Mouse (Mus musculus): ENCODE results near the gene Thrb. TPM values are rescaled to one million over a fixed set of nuclear protein-coding genes. Genes with fewer than 3 reads are reported as not detected.

Thrb gene
- polyA plus RNA-seq, 1 experiment from 2014 or later: 0.12 TPM

DNA sequence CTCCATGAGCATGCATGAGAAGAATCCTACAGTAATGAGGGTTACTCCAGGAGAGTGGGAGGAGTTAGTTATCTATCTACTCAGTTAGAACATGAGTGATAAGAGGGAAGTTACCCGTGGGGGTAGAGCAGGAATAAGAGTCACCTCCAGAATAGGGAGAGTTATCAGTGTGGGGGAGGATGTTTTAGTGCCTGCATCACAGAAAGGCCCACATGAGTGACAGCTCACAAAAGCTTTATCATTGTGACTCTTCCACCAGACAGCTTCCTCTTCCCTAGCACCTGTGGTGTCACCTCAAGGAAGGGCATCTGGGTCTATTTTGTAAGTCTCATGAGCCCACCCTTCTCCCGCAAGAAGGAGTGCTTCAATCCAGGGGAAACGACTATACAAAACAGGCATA, 245.6 kb downstream of the Thrb start:
- Histone ChIP-seq H3K27me3 (ENCODE audit: control insufficient read depth, insufficient read depth, low read length) (no peaks in the 10 kb centered on the region), H3K9ac (ENCODE audit: low read length) (no peak overlapping the region), H3K9me3 (ENCODE audit: control insufficient read depth, low read length) (no peaks in the 10 kb centered on the region), H3K4me2 (ENCODE audit: low read depth, severe bottlenecking) (no peak overlapping the region), H3K27ac (replicated peaks; ENCODE audit: low read depth, low read length) (no peak overlapping the region), H3K4me3 (ENCODE audit: low read depth, low read length) (no peak overlapping the region), H3K36me3 (ENCODE audit: control insufficient read depth, insufficient read depth, low read length) (no peaks in the 10 kb centered on the region), H3K4me1 (ENCODE audit: control insufficient read depth, insufficient read depth, low read length) (no peaks in the 10 kb centered on the region)
- DNase-seq (ENCODE audit: low spot score) (no peak), ATAC-seq (ENCODE audit: insufficient number of reproducible peaks, low FRiP score, low TSS enrichment, low read depth) (no peak)
- 79% methylated on average over 3 of the region's 3 CpGs for WGBS

DNA sequence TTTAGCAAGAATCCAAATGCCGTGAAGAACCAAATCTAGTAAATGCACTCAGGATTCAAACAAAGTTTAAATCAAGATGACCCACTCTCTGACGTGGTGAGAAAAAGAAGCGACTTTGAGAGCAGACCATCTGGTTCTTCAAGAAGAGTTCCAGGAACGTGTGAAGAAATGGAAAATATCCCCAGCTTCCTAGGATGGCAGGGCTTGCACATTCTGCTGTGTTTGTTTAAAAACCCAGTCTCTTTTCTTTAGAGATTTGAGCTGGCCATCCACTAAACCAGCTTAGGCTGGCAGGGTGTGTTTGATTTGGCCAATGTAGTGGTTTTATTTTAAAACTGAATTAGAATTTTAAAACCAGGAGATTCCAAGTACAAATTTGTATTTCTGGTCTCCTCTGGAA, 246.9 kb downstream of the Thrb start:
- Histone ChIP-seq H3K9me3 (ENCODE audit: control insufficient read depth, low read length) (no peaks in the 10 kb centered on the region), H3K4me2 (ENCODE audit: low read depth, severe bottlenecking) (no peak overlapping the region), H3K27ac (replicated peaks; ENCODE audit: low read depth, low read length) (no peak overlapping the region), H3K27me3 (ENCODE audit: control insufficient read depth, insufficient read depth, low read length) (no peaks in the 10 kb centered on the region), H3K4me1 (ENCODE audit: control insufficient read depth, insufficient read depth, low read length) (no peaks in the 10 kb centered on the region), H3K9ac (ENCODE audit: low read length) (no peak overlapping the region), H3K4me3 (ENCODE audit: low read depth, low read length) (no peak overlapping the region), H3K36me3 (ENCODE audit: control insufficient read depth, insufficient read depth, low read length) (no peaks in the 10 kb centered on the region)
- ATAC-seq (ENCODE audit: insufficient number of reproducible peaks, low FRiP score, low TSS enrichment, low read depth): no peak
- DNase-seq (ENCODE audit: low spot score): no peak
- 69% methylated on average over 4 of the region's 4 CpGs for WGBS

DNA sequence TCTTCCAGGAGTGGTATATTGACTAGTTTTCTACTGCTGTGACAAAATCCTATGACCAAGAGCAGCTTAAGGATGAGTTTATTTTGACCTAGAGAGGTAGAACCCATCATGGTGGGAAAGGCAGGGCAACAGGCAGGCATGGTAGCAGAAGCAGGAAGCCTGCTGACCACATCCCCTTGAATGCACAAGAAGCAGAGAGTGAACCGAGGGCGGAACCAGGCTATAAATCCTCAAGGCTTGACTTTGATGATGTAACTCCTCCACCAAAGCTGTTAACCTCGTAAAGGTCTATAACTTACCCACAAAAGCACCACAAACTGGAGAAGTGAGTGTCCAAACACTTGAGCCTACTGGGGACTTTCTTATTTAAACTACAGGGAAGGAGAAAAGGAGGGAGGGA, 251.1 kb downstream of the Thrb start:
- no peaks in the 10 kb centered on the region for H3K4me1 ChIP-seq (ENCODE audit: control insufficient read depth, insufficient read depth, low read length)
- ATAC-seq (ENCODE audit: insufficient number of reproducible peaks, low FRiP score, low TSS enrichment, low read depth) (no peak), DNase-seq (ENCODE audit: low spot score) (no peak)
- no peaks in the 10 kb centered on the region for H3K27me3 ChIP-seq (ENCODE audit: control insufficient read depth, insufficient read depth, low read length)
- no peaks in the 10 kb centered on the region for H3K9me3 ChIP-seq (ENCODE audit: control insufficient read depth, low read length)
- H3K36me3 ChIP-seq (ENCODE audit: control insufficient read depth, insufficient read depth, low read length): no peaks in the 10 kb centered on the region
- 22% methylated on average over 3 of the region's 3 CpGs for WGBS
- no peak overlapping the region for H3K4me3 ChIP-seq (ENCODE audit: low read depth, low read length)
- H3K4me2 ChIP-seq (ENCODE audit: low read depth, severe bottlenecking): no peak overlapping the region
- no peak overlapping the region for H3K9ac ChIP-seq (ENCODE audit: low read length)
- no peak overlapping the region for H3K27ac ChIP-seq (replicated peaks; ENCODE audit: low read depth, low read length)

DNA sequence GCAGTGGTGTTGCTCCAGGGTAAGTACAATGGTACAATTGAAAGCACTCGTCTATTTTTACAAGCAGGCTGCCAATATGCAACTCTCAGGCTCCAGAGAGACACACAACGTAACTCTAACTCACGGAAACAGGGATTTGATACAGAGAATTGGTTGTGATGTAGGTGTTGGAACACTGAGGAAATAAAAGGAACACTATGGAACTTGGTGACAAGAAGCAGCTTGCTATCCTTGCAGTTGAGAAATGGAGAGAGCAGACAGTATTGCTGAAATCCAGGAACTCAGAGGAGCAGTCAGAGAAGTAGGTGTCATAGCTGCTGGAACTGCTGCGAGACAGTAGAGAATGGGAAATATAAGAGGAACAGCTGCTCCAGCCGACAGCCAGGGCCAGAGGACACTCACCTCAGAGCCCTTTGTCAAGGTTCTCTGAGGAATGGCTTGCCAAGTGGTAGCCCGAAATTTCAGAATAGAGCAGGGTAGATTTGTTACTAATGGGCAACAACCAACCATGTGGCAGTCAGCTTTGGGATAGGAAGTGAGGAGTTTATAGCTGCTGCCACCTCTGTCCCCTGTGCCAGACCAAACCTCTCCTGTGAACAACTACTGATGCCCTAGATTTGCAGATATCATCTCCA, 252.6 kb downstream of the Thrb start:
- ATAC-seq (ENCODE audit: insufficient number of reproducible peaks, low FRiP score, low TSS enrichment, low read depth) (no peak), DNase-seq (ENCODE audit: low spot score) (no peak)
- no peak overlapping the region for H3K4me2 ChIP-seq (ENCODE audit: low read depth, severe bottlenecking)
- H3K4me3 ChIP-seq (ENCODE audit: low read depth, low read length): no peak overlapping the region
- H3K4me1 ChIP-seq (ENCODE audit: control insufficient read depth, insufficient read depth, low read length): no peaks in the 10 kb centered on the region
- H3K27ac ChIP-seq (replicated peaks; ENCODE audit: low read depth, low read length): no peak overlapping the region
- H3K9ac ChIP-seq (ENCODE audit: low read length): no peak overlapping the region
- H3K9me3 ChIP-seq (ENCODE audit: control insufficient read depth, low read length): no peaks in the 10 kb centered on the region
- no peaks in the 10 kb centered on the region for H3K36me3 ChIP-seq (ENCODE audit: control insufficient read depth, insufficient read depth, low read length)
- no peaks in the 10 kb centered on the region for H3K27me3 ChIP-seq (ENCODE audit: control insufficient read depth, insufficient read depth, low read length)
- WGBS: 62% methylated on average over 6 of the region's 6 CpGs

DNA sequence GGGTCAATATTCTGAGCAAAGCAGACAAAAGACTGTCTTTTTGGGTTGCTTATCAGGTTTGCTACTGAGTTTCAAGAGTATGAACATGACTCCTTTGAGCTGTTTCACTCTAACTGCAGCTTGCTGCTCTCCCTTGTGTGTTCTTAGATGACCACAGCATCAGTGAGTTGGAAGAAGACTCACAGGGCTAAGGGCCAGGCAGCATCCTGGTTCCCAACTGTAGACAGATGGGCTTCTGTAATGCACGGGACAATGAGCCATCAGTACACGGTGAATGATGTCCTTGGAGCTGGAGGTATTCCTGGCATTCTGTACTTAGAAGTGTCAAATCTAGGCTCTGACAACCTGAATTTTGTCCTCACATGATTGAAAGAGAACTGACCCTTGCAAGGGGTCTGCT, 255.5 kb downstream of the Thrb start:
- Histone ChIP-seq H3K4me2 (ENCODE audit: low read depth, severe bottlenecking) (no peak overlapping the region), H3K27ac (replicated peaks; ENCODE audit: low read depth, low read length) (no peak overlapping the region), H3K27me3 (ENCODE audit: control insufficient read depth, insufficient read depth, low read length) (no peaks in the 10 kb centered on the region), H3K9me3 (ENCODE audit: control insufficient read depth, low read length) (no peaks in the 10 kb centered on the region), H3K4me3 (ENCODE audit: low read depth, low read length) (no peak overlapping the region), H3K4me1 (ENCODE audit: control insufficient read depth, insufficient read depth, low read length) (no peaks in the 10 kb centered on the region), H3K9ac (ENCODE audit: low read length) (no peak overlapping the region), H3K36me3 (ENCODE audit: control insufficient read depth, insufficient read depth, low read length) (no peaks in the 10 kb centered on the region)
- no peak for ATAC-seq (ENCODE audit: insufficient number of reproducible peaks, low FRiP score, low TSS enrichment, low read depth)
- 98% methylated on average over 2 of the region's 2 CpGs for WGBS
- no peak for DNase-seq (ENCODE audit: low spot score)

DNA sequence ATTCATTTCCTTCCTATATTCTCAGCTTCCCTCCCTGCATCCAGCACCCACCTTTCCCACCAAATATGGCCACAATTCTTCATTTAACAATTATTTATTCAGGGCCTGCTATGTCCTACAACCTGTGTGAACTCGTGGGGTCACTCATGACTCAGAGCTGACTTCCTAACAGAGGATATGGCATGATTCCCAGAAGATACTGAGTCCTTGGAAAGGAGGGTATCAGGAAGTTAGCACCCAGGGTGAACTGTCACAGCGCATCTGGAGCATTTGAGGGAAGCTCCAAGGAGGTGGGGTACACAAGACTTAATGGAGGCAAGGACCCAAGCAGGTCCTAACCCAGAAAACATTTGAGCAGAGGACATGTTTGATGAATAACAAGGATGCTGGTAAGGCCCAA, 256.6 kb downstream of the Thrb start:
- no peak overlapping the region for H3K4me3 ChIP-seq (ENCODE audit: low read depth, low read length)

DNA sequence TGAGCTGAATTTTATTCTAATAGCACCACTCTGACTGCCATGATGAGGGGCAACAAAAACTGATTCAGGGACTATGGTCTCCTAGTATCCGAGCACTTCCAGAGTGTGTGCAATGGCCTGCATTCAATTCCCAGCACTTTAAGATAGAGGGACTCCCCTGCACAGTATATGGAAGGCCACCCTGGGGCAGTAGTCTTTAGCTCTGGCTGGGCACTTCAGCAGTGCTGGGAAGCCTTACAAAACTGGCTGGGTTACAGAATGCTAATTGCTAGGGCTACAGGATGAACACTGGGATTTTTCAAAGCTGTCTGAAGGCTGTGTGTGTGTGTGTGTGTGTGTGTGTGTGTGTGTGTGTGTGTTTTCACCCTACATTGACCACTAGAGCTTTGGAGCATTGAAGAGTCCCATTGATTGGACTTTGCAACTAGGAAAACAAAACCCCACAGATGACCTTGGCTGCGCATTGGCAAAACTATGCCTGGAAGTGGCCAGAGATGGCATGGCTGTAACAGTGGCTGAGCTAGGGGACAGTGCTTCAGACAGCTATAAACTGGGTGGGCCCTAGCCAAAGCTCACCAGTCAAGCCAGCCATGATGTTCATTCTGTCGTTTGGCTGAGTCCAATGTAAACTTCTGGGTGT, 257.2 kb downstream of the Thrb start:
- Histone ChIP-seq H3K36me3 (ENCODE audit: control insufficient read depth, insufficient read depth, low read length) (no peaks in the 10 kb centered on the region), H3K27ac (replicated peaks; ENCODE audit: low read depth, low read length) (no peak overlapping the region), H3K4me3 (ENCODE audit: low read depth, low read length) (no peak overlapping the region), H3K9ac (ENCODE audit: low read length) (no peak overlapping the region), H3K27me3 (ENCODE audit: control insufficient read depth, insufficient read depth, low read length) (no peaks in the 10 kb centered on the region), H3K4me2 (ENCODE audit: low read depth, severe bottlenecking) (no peak overlapping the region), H3K4me1 (ENCODE audit: control insufficient read depth, insufficient read depth, low read length) (no peaks in the 10 kb centered on the region), H3K9me3 (ENCODE audit: control insufficient read depth, low read length) (no peaks in the 10 kb centered on the region)
- ATAC-seq (ENCODE audit: insufficient number of reproducible peaks, low FRiP score, low TSS enrichment, low read depth): no peak
- 68% methylated on average over 3 of the region's 3 CpGs for WGBS
- DNase-seq (ENCODE audit: low spot score): no peak

More for the DNA sequence above, 256.6 kb downstream of the Thrb start:
- DNase-seq (ENCODE audit: low spot score): no peak
- Histone ChIP-seq H3K9ac (ENCODE audit: low read length) (no peak overlapping the region), H3K9me3 (ENCODE audit: control insufficient read depth, low read length) (no peaks in the 10 kb centered on the region), H3K27ac (replicated peaks; ENCODE audit: low read depth, low read length) (no peak overlapping the region), H3K27me3 (ENCODE audit: control insufficient read depth, insufficient read depth, low read length) (no peaks in the 10 kb centered on the region), H3K36me3 (ENCODE audit: control insufficient read depth, insufficient read depth, low read length) (no peaks in the 10 kb centered on the region), H3K4me1 (ENCODE audit: control insufficient read depth, insufficient read depth, low read length) (no peaks in the 10 kb centered on the region), H3K4me2 (ENCODE audit: low read depth, severe bottlenecking) (no peak overlapping the region)
- 79% methylated on average over 2 of the region's 2 CpGs for WGBS
- no peak for ATAC-seq (ENCODE audit: insufficient number of reproducible peaks, low FRiP score, low TSS enrichment, low read depth)

DNA sequence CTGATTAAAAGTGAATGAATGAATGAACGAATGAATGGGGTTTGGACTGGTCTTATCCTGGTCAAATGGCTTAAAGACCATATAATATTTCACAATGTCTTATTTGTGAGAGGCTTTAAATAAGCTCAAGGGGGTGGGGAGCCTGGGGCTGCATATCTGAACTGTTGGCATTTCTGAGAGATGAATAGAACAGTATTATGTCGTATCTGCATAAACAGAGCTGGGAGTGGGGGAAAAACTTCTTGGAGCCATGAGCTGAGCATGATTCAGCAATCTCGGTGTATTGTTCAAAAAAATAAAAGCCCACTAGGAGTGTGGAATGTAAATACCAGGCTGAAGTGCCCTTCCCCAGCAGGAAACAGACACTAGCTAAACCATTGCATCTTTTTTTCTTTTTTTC, 257.8 kb downstream of the Thrb start:
- ATAC-seq (ENCODE audit: insufficient number of reproducible peaks, low FRiP score, low TSS enrichment, low read depth) (no peak), DNase-seq (ENCODE audit: low spot score) (no peak)

More for the DNA sequence above, 257.8 kb downstream of the Thrb start:
- Histone ChIP-seq H3K4me1 (ENCODE audit: control insufficient read depth, insufficient read depth, low read length) (no peaks in the 10 kb centered on the region), H3K4me2 (ENCODE audit: low read depth, severe bottlenecking) (no peak overlapping the region), H3K9me3 (ENCODE audit: control insufficient read depth, low read length) (no peaks in the 10 kb centered on the region), H3K27ac (replicated peaks; ENCODE audit: low read depth, low read length) (no peak overlapping the region), H3K36me3 (ENCODE audit: control insufficient read depth, insufficient read depth, low read length) (no peaks in the 10 kb centered on the region), H3K4me3 (ENCODE audit: low read depth, low read length) (no peak overlapping the region), H3K27me3 (ENCODE audit: control insufficient read depth, insufficient read depth, low read length) (no peaks in the 10 kb centered on the region), H3K9ac (ENCODE audit: low read length) (no peak overlapping the region)
- 80% methylated on average over 3 of the region's 3 CpGs for WGBS
